Mouse (Mus musculus): ENCODE measurements around the gene Ltbp4.

The Ltbp4 gene

DNA sequence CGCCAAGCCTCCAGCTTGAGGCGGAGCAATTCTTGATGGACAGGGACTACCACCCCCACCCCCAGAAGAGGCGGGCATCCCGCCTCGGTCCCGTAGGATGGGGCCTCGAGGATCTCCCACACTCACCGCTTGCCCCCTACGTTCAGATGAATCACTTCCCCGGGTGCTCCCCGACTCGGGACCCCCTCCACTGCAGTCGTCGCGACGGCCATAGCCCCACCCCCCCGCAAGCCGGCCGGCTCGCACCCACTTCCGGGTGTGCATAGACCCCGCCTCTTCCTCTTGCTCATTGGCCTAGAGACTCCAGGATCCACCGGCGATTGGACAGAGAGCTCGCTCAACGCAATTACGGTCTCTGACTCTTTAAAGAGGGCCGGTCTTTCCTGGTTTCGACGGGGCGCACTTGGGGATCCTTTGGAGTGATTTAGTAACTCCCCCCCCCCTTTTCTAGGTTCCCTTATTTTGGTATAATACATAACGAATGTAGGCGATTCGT is 18.3 kb upstream of the Ltbp4 start, which contains the start of gene Shkbp1:
TSS of gene Shkbp1 (minus strand) at position 275 of the 496 bp plus-strand sequence.
- peak; percentile 66 for DNase-seq (ENCODE audit: low spot score)

GRCm38 (mm10) chr7:27355261-27355660 is 17.8 kb upstream of the Ltbp4 start:
- no peak for DNase-seq (ENCODE audit: low spot score)

DNA sequence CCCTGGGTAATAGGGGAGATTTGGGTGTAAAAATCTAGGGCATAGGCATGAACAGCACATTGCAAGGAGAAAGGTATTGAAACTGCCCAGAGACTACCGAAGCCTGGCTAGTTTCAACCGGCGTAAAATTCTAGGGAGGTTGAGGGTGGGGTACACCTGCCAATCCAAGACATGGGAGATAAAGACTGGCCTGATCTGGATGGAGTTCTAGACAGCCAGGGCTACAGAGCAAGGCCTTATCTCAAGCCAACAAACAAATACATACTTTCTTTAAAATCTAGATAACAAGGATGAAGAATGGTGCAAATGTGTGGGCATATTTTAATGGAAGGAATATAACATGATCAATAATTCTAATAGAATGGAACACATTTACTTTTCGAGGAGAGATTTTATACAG is 17.3 kb upstream of the Ltbp4 start:
- DNase-seq (ENCODE audit: low spot score), result no peak

DNA sequence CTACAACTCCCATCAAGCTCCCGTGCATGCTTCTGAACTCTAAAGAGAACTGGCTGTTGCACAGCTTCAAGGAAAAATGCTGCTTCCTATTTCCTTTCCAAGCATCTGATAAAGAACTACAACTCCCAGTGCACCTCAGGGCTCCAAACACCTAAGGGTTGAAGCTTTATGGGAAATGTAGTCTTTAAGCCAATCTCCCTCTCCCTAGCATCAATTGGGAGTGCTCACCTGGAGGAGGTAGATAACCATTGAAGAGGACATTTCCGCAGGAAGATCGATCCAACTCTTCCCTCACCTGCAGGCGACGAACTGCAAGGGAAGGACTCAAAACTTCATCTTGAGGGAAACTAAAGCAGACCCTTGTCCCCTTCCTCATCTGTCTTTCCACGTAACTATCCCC is 16.7 kb upstream of the Ltbp4 start:
- no peak for DNase-seq (ENCODE audit: low spot score)

GRCm38 (mm10) chr7:27345444-27345843 is 8.0 kb upstream of the Ltbp4 start:
- DNase-seq (ENCODE audit: low spot score), result no peak

GRCm38 (mm10) chr7:27342595-27342994 is 5.1 kb upstream of the Ltbp4 start:
- DNase-seq (ENCODE audit: low spot score), result no peak

DNA sequence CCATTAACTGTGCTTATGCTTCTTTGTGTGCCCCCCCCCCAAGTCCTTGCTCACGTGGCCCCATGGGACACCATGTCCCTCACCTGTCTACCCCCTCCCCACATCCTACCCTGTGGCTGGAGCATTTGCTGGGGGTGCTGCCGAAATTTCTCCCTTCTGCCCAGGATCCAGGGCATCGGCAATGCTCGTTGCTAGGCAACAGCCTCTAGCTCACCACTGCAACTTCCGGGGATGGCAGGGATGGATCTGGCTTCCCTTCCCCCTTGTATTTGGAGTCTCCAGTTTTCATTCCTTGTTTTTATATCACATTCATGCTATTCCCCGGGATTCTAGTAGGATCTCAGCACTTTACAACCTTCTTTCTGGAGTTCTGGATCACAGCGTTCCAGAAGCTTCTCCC is 2.0 kb upstream of the Ltbp4 start:
- DNase-seq (ENCODE audit: low spot score), result no peak

DNA sequence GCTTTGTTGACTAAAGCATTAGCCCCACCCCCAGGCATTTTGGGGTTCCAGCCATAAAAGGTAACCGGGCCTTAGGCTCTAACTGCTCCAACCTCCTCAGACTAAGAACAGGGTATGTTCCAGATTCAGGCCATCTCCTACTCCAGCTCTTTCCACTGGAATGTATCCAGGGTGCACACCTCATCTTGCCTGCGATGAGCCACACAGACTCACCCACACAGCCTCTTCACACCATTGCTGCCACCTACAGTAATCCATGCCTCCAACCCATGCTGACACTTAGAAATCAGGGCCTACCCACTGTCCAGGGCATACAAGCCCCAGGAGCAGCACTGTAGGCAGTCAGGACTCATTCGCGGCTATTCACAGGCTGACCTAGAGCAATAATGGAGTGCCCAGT is 1.6 kb upstream of the Ltbp4 start:
- DNase-seq (ENCODE audit: low spot score), result no peak

- DNase-seq (ENCODE audit: low spot score), result peak; percentile 94
Measured at GRCm38 (mm10) chr7:27335928-27336823, 1.3 kb downstream of the Ltbp4 start.

- no peak for DNase-seq (ENCODE audit: low spot score)
Measured at GRCm38 (mm10) chr7:27335011-27335720, 2.3 kb downstream of the Ltbp4 start.

DNA sequence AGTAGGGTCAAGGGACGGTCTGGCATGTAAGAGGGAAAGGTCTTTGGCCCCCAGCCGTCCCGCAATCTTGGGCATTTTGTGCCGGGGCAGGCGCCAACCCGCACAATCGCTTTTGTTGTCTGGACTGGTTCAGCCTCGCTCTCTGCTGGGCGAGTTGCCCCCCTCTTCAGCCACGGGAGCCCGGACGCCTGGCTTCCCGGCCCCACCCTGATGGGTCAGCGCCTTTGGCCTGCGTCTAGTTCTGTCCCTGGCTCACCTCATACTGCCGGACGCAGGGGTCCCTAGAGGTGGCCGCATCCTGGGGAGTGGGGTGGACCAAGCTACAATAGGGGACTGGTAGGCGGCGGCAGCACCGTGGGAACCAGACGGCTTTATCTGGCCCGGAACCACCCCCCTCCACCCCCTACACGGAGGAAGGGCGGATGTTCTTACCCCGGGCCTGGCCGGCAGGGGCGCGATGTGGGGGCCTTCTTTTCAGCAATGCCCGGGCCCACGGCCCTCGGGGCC is 3.0 kb downstream of the Ltbp4 start:
- no peak for DNase-seq (ENCODE audit: low spot score)

- DNase-seq (ENCODE audit: low spot score), result no peak
Measured at GRCm38 (mm10) chr7:27333316-27333941, 4.1 kb downstream of the Ltbp4 start.

- peak; percentile 77 for DNase-seq (ENCODE audit: low spot score)
Measured at GRCm38 (mm10) chr7:27332353-27333199, 4.9 kb downstream of the Ltbp4 start.

- DNase-seq (ENCODE audit: low spot score), result no peak
Measured at GRCm38 (mm10) chr7:27331854-27332253, 5.6 kb downstream of the Ltbp4 start.

GRCm38 (mm10) chr7:27331541-27331851 is 6.0 kb downstream of the Ltbp4 start:
- no peak for DNase-seq (ENCODE audit: low spot score)

DNA sequence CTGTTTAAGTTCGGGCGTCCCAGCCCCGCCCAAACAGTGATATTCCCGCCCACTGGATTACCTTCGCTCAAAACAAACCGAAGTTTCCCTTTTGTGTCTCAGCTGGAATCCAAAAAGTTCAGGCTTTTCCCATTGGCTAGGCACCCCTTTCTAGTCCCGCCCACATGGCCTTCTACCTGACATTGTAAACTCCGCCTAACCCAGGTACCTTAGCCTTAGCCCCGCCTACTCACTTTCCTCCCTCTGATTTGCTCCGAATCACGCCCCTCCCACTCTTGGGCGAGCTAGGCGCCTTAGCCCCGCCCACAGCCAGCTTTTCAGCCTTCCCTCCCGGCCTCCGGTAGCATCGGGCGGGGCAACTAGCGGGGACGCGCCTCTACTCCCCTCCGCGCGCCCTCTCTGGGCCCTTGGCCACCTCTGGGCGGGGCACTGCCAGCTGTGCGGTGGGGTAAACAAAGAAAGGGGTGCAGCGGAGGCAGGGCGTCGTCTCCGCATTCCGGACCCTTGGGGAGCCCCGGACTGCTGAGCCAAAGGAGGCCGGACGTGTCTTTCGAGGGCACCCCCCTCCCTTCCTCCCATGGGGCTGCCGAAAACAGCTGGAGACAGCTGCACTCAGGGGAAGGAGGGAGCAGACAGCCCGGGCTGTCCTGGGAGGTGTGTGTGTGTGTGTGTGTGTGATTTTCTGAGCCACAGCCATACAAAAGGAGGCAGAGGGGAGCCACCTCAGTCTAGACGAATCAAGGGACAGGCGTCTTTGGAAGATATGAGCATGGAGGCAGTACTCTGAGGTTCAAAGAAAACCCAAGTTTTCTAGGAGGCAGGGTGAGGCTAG is 6.6 kb downstream of the Ltbp4 start:
- DNase-seq (ENCODE audit: low spot score), result peak; percentile 88

DNA sequence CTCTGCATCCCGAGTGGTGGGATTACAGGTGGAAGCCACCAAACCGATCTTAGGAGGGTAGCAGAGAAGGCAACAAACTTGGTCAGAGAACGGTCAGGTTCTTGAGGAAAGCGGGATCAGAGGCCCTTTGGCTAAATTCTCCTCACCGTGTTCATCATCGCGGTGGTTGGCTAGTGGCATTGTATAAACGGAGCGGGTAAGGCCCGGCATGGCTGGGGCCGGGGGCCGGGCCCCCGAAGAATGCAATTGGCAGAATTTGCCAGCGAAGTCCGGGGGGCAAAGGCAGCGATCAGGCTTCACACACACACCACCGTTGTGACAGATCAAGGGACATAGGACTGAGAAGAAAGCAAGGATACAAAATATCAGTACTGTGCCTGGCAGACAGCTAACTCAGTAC is 7.5 kb downstream of the Ltbp4 start:
- no peak for DNase-seq (ENCODE audit: low spot score)

GRCm38 (mm10) chr7:27329326-27329947 is 8.1 kb downstream of the Ltbp4 start:
- peak; percentile 75 for DNase-seq (ENCODE audit: low spot score)

GRCm38 (mm10) chr7:27328648-27329047 is 8.8 kb downstream of the Ltbp4 start:
- DNase-seq (ENCODE audit: low spot score), result no peak

- no peak for DNase-seq (ENCODE audit: low spot score)
Measured at GRCm38 (mm10) chr7:27328161-27328560, 9.3 kb downstream of the Ltbp4 start.

Measured in ovary, postnatal 14 days (tissue).